Mouse (Mus musculus): ENCODE measurements around the gene Pde4d. TPM values are rescaled to one million over a fixed set of nuclear protein-coding genes. Genes with fewer than 3 reads are reported as not detected.

Pde4d gene
- total RNA-seq, 2 experiments from 2014 or later, result 36.9 to 46.8 TPM

- intact Hi-C loops (cut with DNase I), result no loop called here
Observed at GRCm38 (mm10) chr13:109954189-109954588, 1504.4 kb downstream of the Pde4d start.

GRCm38 (mm10) chr13:109957953-109958352 lies 1508.2 kb downstream of the Pde4d start:
- no peak for DNase-seq
- intact Hi-C loops (cut with DNase I), result no loop called here

More at GRCm38 (mm10) chr13:109954189-109954588, 1504.4 kb downstream of the Pde4d start:
- DNase-seq, result no peak

- intact Hi-C loops (cut with DNase I), result no loop called here
Observed at GRCm38 (mm10) chr13:109982821-109983443, 1533.2 kb downstream of the Pde4d start.

DNA sequence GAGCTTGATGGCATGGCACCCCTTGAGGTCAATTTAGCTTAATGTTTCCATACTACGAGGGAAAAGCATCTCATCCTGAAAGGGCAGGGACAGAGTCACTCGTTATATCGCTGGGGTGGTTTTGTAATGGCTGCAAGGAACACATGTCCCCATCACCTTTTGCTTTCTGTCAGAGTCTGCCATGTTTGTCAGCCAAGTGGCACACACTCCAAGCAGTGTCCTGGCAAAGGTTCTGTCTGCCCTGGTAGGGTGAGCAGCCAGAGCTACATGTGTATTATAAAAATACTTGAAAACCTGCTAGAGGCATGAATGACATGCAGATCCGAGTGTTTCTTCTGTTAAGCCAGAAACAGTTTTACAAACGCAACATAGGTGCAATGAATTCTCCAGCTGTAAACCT lies 1535.7 kb downstream of the Pde4d start:
- intact Hi-C loops (cut with DNase I), result no loop called here
- peak in 1 of 2 experiments; percentile 9 for DNase-seq

More at GRCm38 (mm10) chr13:109982821-109983443, 1533.2 kb downstream of the Pde4d start:
- no peak for DNase-seq

DNA sequence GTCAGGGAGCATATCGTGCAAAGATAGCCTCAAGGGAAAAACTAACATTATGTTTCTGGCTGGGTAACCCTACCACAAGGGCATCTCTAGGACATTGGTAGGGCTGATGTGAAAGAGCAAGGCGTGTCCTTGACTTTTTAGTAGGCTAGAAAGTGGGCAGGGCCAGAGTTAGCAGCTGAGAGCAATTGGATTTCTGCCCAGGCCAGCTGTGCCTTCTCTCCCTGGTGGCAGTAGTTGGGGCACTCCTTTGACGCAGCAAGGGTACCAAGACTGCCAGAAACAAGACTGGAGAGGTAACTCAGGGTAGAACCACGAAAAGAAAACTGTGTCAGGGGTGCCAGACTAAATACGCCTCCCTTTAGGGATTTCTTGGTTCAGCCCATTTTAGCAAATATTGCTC lies 1536.1 kb downstream of the Pde4d start:
- peak; percentile 47 to 70 for DNase-seq
- intact Hi-C loops (cut with DNase I), result no loop called here

GRCm38 (mm10) chr13:109992775-109993505 lies 1543.2 kb downstream of the Pde4d start:
- DNase-seq, result peak; percentile 67 to 75
- intact Hi-C loops (cut with DNase I), result no loop called here

DNA sequence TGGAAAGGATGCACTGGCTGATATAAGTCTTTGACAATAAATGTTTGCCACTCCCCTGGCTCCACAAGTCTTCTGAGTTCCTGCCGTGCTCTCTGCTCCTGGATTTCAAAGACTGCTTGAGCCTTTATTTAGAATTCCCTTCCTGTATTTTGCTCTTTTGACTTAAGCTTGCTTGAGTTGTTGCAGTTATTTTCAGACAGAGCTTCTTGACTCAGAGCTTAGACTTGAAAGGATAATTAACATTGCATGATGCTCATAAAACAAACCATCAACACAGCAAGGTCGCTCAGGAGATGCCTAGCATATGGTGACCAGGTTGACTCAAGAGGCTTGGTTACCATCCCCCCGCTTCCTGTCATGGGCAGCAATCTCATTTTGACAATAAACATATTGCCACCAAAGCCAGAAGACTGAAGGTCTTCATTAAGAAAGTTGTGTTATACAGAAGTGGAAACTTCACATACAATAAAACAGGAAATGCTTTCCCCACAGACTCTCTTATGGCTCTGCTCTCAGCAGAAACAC lies 1544.6 kb downstream of the Pde4d start:
- DNase-seq, result no peak
- intact Hi-C loops (cut with DNase I), result no loop called here

DNA sequence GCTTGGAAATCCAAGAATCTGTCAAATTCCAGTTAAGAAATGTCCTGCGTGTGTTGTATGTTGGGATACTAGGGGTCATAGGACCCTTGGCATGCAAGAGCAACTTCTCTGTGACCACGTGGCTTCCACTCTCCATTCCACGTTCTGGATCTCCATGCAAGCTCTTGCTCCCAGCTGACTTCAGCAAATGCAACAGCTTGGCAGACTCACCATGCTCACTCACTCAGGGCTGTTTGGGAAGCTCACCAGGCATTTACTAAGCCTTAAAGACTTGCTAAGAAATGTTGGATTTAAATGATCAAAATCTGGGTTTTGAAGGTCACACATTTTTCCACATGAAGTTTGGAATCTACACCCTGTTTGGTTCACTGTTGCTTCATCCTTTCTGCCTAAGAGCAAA lies 1552.3 kb downstream of the Pde4d start:
- intact Hi-C loops (cut with DNase I), result no loop called here
- no peak for DNase-seq

Small RNAs within 50 kb of the gene (microRNA-seq; reads per million reads assigned to microRNA genes)
- 0 reads per million in 2 experiments for gene Mir1904
- 5.4 to 21.0 reads per million in 2 experiments for gene Mir582

Other genes starting within 250 kb of the Pde4d start
- under 1 TPM; 0.17 to 0.26 TPM for gene Elovl7, start 235.5 kb upstream of the Pde4d start, total RNA-seq (2021)
- 1 to 10 TPM in 1 of 2 experiments, under 1 TPM in 1; 0.88 to 2.1 TPM for gene Depdc1b, start 133.6 kb upstream of the Pde4d start, total RNA-seq (2021)

Measured in heart, postnatal 14 days (tissue).